Mouse (Mus musculus): ENCODE measurements around the gene Vmn2r83. TPM values are rescaled to one million over a fixed set of nuclear protein-coding genes. Genes with fewer than 3 reads are reported as not detected.

The Vmn2r83 gene
- total RNA-seq, 2 experiments from 2014 or later = not detected

DNA sequence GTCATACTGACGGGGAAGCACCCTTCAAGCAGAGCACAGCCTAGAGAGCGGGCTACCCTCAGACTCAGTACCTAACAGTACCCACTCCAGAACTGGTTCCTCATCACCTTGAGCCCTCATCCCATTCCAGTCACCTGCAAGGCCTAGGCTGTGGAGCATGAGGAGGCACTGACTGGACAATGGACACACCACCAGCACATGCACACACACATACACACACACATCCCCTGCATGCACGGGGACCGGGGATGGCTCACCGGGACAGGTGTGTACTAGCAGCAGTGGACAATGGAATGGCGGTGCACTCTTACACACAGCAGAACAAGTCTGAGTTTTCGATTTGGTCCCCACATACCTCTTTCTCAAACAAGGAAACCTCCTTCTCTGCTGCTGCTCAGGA lies 68.7 kb downstream of the Vmn2r83 start:
- no peak for DNase-seq (ENCODE audit: low spot score)

DNA sequence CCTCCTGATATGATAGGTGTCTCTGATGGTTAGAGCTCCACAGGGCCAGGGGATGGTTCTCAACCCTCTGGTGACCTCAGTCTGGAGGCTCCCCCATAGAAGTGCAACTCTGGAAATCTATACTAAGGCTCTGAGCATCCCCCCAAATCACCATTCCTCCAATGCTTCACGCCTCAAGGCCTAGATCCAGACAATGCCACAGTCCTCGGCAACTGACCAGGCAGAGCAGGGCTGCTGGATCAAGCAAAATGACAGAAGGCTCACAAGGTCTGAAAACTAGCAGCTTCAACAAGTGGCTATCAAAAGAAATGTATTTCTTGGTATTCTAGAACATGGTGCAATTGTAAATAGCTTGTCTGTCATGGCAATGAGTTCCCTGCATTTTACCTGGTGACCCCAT lies 69.2 kb downstream of the Vmn2r83 start:
- no peak for DNase-seq (ENCODE audit: low spot score)

DNA sequence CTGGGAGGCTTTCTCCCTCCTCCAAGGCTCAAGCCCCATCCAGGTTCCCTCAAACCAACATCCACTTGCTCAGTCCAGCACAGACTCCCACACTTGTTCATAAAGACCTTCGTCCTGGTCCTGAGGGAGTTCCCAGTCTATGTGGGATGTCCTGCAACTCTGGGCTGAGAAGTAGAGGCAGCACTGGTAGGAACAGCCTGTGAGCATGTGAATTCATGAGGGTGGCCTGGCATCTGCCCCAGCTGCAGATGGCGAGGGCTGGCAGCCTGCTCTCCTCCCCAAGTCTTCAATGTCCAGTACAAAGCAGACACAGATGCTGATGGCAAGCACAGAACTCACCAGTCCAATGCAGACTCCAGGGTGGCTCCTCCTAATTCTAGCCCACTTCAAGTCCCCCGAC lies 69.8 kb downstream of the Vmn2r83 start:
- DNase-seq (ENCODE audit: low spot score) = no peak

DNA sequence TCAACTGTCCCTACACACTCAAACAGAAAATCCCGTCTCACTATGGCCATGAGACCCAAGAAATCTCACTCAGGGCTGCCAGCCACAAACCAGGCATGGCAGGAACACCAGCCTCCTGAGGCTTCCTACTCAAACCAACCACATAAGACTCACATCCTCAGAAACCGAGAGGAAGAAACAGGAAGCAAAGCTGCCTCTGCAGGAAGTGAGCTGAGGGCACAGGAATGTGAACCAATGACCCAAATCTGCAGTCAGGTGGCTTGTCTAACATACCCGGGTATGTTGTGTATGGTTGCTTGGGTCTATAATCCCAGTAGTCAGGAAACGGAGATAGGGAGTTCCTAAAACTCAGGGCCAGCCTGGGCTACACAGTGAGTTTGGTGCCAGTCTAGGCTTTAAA lies 70.3 kb downstream of the Vmn2r83 start:
- no peak for DNase-seq (ENCODE audit: low spot score)

DNA sequence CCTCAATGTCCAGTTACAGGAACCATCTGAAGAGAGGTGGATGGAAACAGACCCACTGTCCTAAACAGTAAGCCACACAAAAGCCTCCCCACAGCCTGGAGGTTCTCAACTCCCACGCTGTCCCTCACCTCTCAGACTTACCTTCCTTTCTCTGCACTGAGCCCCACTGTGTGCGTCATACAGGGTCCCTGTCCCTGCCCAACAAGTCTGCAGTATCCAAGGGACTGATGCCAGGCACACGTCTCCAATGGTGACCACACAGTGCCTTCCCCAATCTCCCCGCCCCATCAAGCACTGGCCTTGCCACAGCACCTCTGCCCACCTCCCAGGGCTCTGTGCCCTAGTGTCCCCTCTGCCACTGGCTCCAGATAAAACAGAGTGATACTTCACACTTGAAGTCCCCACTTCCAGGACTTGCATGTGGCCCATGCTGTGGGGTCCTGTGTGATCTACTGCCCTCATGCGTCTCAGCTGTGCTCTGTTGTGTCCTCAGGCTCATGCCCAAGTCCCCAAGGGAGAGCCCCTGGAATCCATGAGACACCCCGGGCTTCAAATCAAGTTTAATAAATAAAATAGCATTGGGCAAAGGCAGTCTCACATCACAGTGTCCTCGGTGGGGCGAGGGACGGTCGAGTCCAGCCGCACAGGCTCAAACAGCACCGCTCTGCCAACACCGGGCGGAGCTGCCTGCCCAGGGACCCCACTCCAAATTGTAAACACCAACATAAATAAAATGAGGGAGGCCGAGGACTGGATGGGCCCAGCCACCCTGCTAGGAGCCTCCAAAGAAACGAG lies 71.4 kb downstream of the Vmn2r83 start:
- DNase-seq (ENCODE audit: low spot score) = no peak

DNA sequence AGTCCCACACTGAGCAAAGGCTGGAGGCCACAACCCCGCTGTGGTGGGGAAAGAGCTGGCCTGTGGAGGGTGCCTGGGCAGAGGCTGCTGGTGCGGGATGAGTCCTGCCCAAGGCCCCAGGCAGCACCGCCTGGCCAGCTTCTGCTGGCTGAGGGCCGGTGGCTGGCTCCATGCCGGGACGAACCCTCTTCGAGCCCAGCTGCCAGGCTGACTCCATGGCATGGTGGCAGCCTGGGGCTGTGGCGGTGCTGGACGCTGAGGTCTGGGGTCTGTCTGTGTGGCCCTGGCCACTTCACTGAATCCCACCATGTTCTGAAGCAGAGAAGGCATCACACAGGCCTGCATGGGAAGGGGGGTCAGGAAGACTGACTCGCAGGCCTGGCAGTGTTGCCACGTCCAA lies 72.2 kb downstream of the Vmn2r83 start:
- no peak for DNase-seq (ENCODE audit: low spot score)

DNA sequence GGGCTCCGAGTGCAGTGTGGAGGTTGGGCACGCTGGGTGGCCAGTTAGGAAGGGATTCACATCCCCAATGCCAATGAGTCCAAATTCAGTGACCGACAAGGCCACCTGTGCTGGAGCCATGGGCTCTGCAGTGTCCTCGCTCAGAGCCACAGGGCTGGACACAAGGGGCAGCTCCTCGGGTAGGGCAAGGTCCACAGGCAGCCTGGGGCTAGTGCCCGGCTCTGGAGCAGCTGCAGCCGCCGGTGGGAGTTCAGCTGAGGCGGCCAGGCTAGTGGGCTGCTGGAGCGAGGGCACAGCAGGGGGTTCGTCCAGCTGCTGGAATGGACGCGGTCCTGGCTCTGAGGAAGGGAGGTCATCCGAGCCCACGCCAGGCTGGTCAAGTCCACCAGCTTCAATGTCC lies 73.0 kb downstream of the Vmn2r83 start:
- no peak for DNase-seq (ENCODE audit: low spot score)

DNA sequence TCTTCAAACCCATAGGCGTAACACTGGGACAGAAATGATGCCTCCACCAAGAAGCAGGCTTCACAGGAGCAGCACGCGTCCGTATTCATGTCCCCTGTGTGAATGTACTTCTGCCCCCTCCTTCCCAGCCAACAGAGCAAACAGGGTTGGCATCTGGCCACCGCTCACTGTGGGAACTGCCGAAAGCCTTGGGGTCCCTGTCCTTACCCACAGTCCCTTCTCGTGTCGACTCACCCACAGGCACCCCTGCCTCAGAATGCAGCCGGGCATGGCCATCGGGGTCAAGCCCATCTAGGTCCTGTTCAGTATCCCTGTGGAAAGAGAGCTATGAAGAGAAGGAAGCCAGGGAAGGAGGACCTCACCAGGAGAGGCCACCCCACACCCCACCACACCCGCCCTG lies 73.6 kb downstream of the Vmn2r83 start:
- DNase-seq (ENCODE audit: low spot score) = no peak

Small RNAs within 50 kb of the gene (microRNA-seq; reads per million reads assigned to microRNA genes)
- gene Mir6909 = not detected

Other genes with a start within 250 kb of the Vmn2r83 start
- not detected for gene Vmn2r81, start 221.0 kb upstream of the Vmn2r83 start, total RNA-seq (2021)
- not detected for gene Vmn2r82, start 112.2 kb upstream of the Vmn2r83 start, total RNA-seq (2021)
- 1 to 10 TPM in 1 of 2 experiments, under 1 TPM in 1; 0.80 to 1.3 TPM for gene Plpp2, start 65.1 kb downstream of the Vmn2r83 start, total RNA-seq (2021)
- 10 to 100 TPM; 15.5 to 21.4 TPM for gene Mier2, start 86.5 kb downstream of the Vmn2r83 start, total RNA-seq (2021)
- gene Theg, start 118.6 kb downstream of the Vmn2r83 start, total RNA-seq (2021) = not detected
- under 1 TPM; 0.41 to 0.55 TPM for gene C2cd4c, start 145.3 kb downstream of the Vmn2r83 start, total RNA-seq (2021)
- 10 to 100 TPM in 1 of 2 experiments, 1 to 10 TPM in 1; 7.5 to 10.0 TPM for gene Shc2, start 169.2 kb downstream of the Vmn2r83 start, total RNA-seq (2021)
- 100 to 1,000 TPM in 1 of 2 experiments, 10 to 100 TPM in 1; 42.1 to 178 TPM for gene Odf3l2, start 177.0 kb downstream of the Vmn2r83 start, total RNA-seq (2021)
- not detected for gene Madcam1, start 195.8 kb downstream of the Vmn2r83 start, total RNA-seq (2021)
- 10 to 100 TPM; 19.1 to 19.7 TPM for gene Tpgs1, start 200.6 kb downstream of the Vmn2r83 start, total RNA-seq (2021)
- gene Cdc34, start 213.5 kb downstream of the Vmn2r83 start, total RNA-seq (2021) = 100 to 1,000 TPM; 388 to 419 TPM
- 10 to 100 TPM in 1 of 2 experiments, 1 to 10 TPM in 1; 8.3 to 10.1 TPM for gene Gzmm, start 220.3 kb downstream of the Vmn2r83 start, total RNA-seq (2021)
- gene Bsg, start 235.8 kb downstream of the Vmn2r83 start, total RNA-seq (2021) = 100 to 1,000 TPM; 540 to 773 TPM
- gene Hcn2, start 247.9 kb downstream of the Vmn2r83 start, total RNA-seq (2021) = under 1 TPM; 0.47 to 0.66 TPM